Comparison of ENCODE assay signal across 8 mouse cellular contexts in the genomic region with DNA sequence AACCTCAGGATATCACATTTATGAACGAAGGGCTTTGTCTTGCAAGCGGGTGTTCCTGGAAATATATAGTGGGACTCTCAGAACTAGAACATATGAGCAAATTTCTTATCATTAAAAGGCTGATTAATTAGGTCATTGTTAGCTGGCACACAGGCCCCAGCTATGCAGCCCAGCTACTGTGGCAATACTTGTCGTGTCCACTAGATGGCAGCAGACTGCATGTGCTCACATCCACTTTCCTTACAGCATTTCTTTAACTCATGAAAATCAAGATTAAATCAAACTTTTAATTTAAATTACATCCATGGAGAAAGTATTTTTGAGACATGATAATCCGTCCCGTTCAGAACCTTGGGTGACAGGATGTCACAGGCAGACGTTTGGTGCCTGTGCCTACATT. TPM values are rescaled to one million over a fixed set of nuclear protein-coding genes. Genes with fewer than 3 reads are reported as not detected.
DNase-seq lines count a peak whose midpoint lies in the region; ATAC-seq and TF ChIP-seq lines count a peak whose summit lies in the region.

No protein-coding gene starts in this region.

- no peak overlapping the region for H3K4me2 ChIP-seq in limb, embryonic 14.5 days (replicated peaks; ENCODE audit: low read depth, low read length, severe bottlenecking)
- no peak overlapping the region for H3K4me2 ChIP-seq in neural tube, embryonic 11.5 days (ENCODE audit: low read depth)
- no peak overlapping the region for H3K4me2 ChIP-seq in stomach, embryonic 15.5 days

- peak; percentile 80 for DNase-seq in adipocyte (ENCODE audit: low spot score)
- DNase-seq in embryo, embryonic 10.5 days (ENCODE audit: low spot score): peak; percentile 84
- DNase-seq in kidney, adult 9 months: peak; percentile 77
- DNase-seq in limb, embryonic 14.5 days (ENCODE audit: low spot score): peak; percentile 75
- DNase-seq in neural tube, embryonic 11.5 days (ENCODE audit: low spot score): peak; percentile 68

- peak; percentile 75 for ATAC-seq in granulocyte monocyte progenitor cell, adult 5-6 weeks (replicated peaks; ENCODE audit: poor library complexity, severe bottlenecking)
- ATAC-seq in limb, embryonic 14.5 days (ENCODE audit: low FRiP score, low read depth): peak; percentile 68; the same call in 1 of the 2 replicates
- ATAC-seq in neural tube, embryonic 11.5 days (ENCODE audit: insufficient read depth, low FRiP score, low TSS enrichment): 0 out of 2 replicates have a peak, but pooled peaks have one; percentile 7
- ATAC-seq in stomach, embryonic 15.5 days (ENCODE audit: insufficient read depth, low FRiP score, low read depth): no peak

- no peaks in the 10 kb centered on the region for H3K79me3 ChIP-seq in C2C12 (ENCODE audit: low read depth)

- peak overlapping the region; percentile 67; the same call in 1 of the 2 replicates for H3K27ac ChIP-seq in limb, embryonic 14.5 days (replicated peaks; ENCODE audit: low read depth, low read length)
- no peak overlapping the region for H3K27ac ChIP-seq in neural tube, embryonic 11.5 days (ENCODE audit: low read depth, low read length)
- 0 out of 2 replicates have a peak overlapping the region, but pooled peaks have one; percentile 19 for H3K27ac ChIP-seq in stomach, embryonic 15.5 days

- H3K79me2 ChIP-seq in C2C12 (ENCODE audit: control insufficient read depth, insufficient read depth): no peaks in the 10 kb centered on the region

- H3K9ac ChIP-seq in limb, embryonic 14.5 days (ENCODE audit: low read depth, low read length, severe bottlenecking): no peak overlapping the region
- H3K9ac ChIP-seq in neural tube, embryonic 11.5 days (ENCODE audit: low read length): peak overlapping the region; percentile 2; the same call in 1 of the 2 replicates
- H3K9ac ChIP-seq in stomach, embryonic 15.5 days: no peak overlapping the region

- H3ac ChIP-seq in C2C12 (ENCODE audit: control insufficient read depth, insufficient read length, low read depth): no peak overlapping the region

- TF ChIP-seq POLR2A in limb, embryonic 14.5 days (IDR thresholded peaks at IDR 0.05; ENCODE audit: borderline replicate concordance, extremely low read depth, insufficient read depth, insufficient read length): no peak

- no peaks in the 10 kb centered on the region for H3K36me3 ChIP-seq in C2C12 (ENCODE audit: control insufficient read depth, insufficient read depth)
- H3K36me3 ChIP-seq in limb, embryonic 14.5 days (ENCODE audit: control insufficient read depth, insufficient read depth, low read length): peaks cover 19% of the 10 kb centered on the region
- no peaks in the 10 kb centered on the region for H3K36me3 ChIP-seq in neural tube, embryonic 11.5 days (ENCODE audit: control insufficient read depth, insufficient read depth, low read length)
- H3K36me3 ChIP-seq in stomach, embryonic 15.5 days: peaks cover 25% of the 10 kb centered on the region

- peak; percentile 25 for TF ChIP-seq CTCF in C2C12 (IDR thresholded peaks at IDR 0.05; ENCODE audit: control insufficient read depth, insufficient read depth, insufficient read length)

- no peaks in the 10 kb centered on the region for H3K9me3 ChIP-seq in limb, embryonic 14.5 days (ENCODE audit: control insufficient read depth, low read length)
- H3K9me3 ChIP-seq in neural tube, embryonic 11.5 days (ENCODE audit: control insufficient read depth, low read length): no peaks in the 10 kb centered on the region
- H3K9me3 ChIP-seq in stomach, embryonic 15.5 days: no peaks in the 10 kb centered on the region

- H3K4me1 ChIP-seq in limb, embryonic 14.5 days (ENCODE audit: control insufficient read depth, insufficient read depth, low read length): no peaks in the 10 kb centered on the region; the same call in 1 of the 2 replicates
- peaks cover 6% of the 10 kb centered on the region; the same call in 1 of the 2 replicates for H3K4me1 ChIP-seq in neural tube, embryonic 11.5 days (ENCODE audit: control insufficient read depth, insufficient read depth, low read length)
- H3K4me1 ChIP-seq in stomach, embryonic 15.5 days: no peaks in the 10 kb centered on the region

- no peaks in the 10 kb centered on the region for H3K27me3 ChIP-seq in C2C12 (ENCODE audit: control insufficient read depth, insufficient read depth, insufficient read length)
- H3K27me3 ChIP-seq in limb, embryonic 14.5 days (ENCODE audit: control insufficient read depth, insufficient read depth, low read length): no peaks in the 10 kb centered on the region
- H3K27me3 ChIP-seq in neural tube, embryonic 11.5 days (ENCODE audit: control insufficient read depth, insufficient read depth, low read length): no peaks in the 10 kb centered on the region
- H3K27me3 ChIP-seq in stomach, embryonic 15.5 days (replicated peaks): no peaks in the 10 kb centered on the region

- H3K4me3 ChIP-seq in C2C12 (ENCODE audit: insufficient read depth, poor library complexity, severe bottlenecking): no peak overlapping the region
- no peak overlapping the region for H3K4me3 ChIP-seq in limb, embryonic 14.5 days (replicated peaks; ENCODE audit: low read length)
- no peak overlapping the region for H3K4me3 ChIP-seq in neural tube, embryonic 11.5 days (ENCODE audit: low read depth, low read length)
- no peak overlapping the region for H3K4me3 ChIP-seq in stomach, embryonic 15.5 days (replicated peaks)

- 12% methylated on average over 6 of the region's 6 CpGs for WGBS in limb, embryonic 14.5 days
- WGBS in neural tube, embryonic 11.5 days: 10% methylated on average over 6 of the region's 6 CpGs
- 9% methylated on average over 6 of the region's 6 CpGs for WGBS in stomach, embryonic 15.5 days

TF ChIP-seq in C2C12, 6 proteins besides CTCF, POLR2A, EP300 and RAD21:
- TF ChIP-seq CEBPB (IDR thresholded peaks at IDR 0.05; ENCODE audit: low read depth) (no peak), MYOG (IDR thresholded peaks at IDR 0.05; ENCODE audit: control insufficient read depth, extremely low read depth, insufficient read length) (no peak), USF1 (IDR thresholded peaks at IDR 0.05; ENCODE audit: low read depth) (no peak), FOSL1 (IDR thresholded peaks at IDR 0.05; ENCODE audit: insufficient read depth, low read length, poor library complexity, severe bottlenecking) (no peak), MYOD1 (IDR thresholded peaks at IDR 0.05; ENCODE audit: control insufficient read depth, insufficient read length, low read depth) (no peak), MAX (IDR thresholded peaks at IDR 0.05) (no peak)

RNA-seq across cellular contexts. Expression of a gene that starts 24.6 kb away (rescaled TPM):
- polyA plus RNA-seq in C2C12 (2012; fragmentation: generic; extraction: Trizol): 13.3 TPM
- total RNA-seq in granulocyte monocyte progenitor cell, adult 5-6 weeks (2014; fragmentation: Nextera tagmentation): 103 and 113 TPM in 2 replicates
- total RNA-seq in granulocyte monocyte progenitor cell, adult 5-6 weeks (2017): 34.1 and 43.9 TPM in 2 replicates
- 23.4 and 27.9 TPM in 2 replicates for polyA plus RNA-seq in limb, embryonic 14.5 days (2012; rRNA removed)
- polyA plus RNA-seq in limb, embryonic 14.5 days (2014; fragmentation: Nextera tagmentation; extraction: Ambion mirVana): 66.3 and 66.7 TPM in 2 replicates
- polyA plus RNA-seq in neural tube, embryonic 11.5 days (2014; fragmentation: Nextera tagmentation; extraction: Ambion mirVana): 43.8 and 48.8 TPM in 2 replicates
- polyA plus RNA-seq in stomach, embryonic 15.5 days (2015; fragmentation: Nextera tagmentation; extraction: Ambion mirVana): 76.7 and 79.8 TPM in 2 replicates

RNA-seq across cellular contexts. Expression of a gene that starts 50.3 kb away (rescaled TPM):
- 12.9 TPM for polyA plus RNA-seq in C2C12 (2012; fragmentation: generic; extraction: Trizol)
- 31.3 and 37.1 TPM in 2 replicates for total RNA-seq in granulocyte monocyte progenitor cell, adult 5-6 weeks (2014; fragmentation: Nextera tagmentation)
- total RNA-seq in granulocyte monocyte progenitor cell, adult 5-6 weeks (2017): 26.2 and 33.5 TPM in 2 replicates
- polyA plus RNA-seq in limb, embryonic 14.5 days (2012; rRNA removed): 23.7 and 31.9 TPM in 2 replicates
- 26.5 and 26.6 TPM in 2 replicates for polyA plus RNA-seq in limb, embryonic 14.5 days (2014; fragmentation: Nextera tagmentation; extraction: Ambion mirVana)
- 25.7 and 28.5 TPM in 2 replicates for polyA plus RNA-seq in neural tube, embryonic 11.5 days (2014; fragmentation: Nextera tagmentation; extraction: Ambion mirVana)
- 26.5 and 30.6 TPM in 2 replicates for polyA plus RNA-seq in stomach, embryonic 15.5 days (2015; fragmentation: Nextera tagmentation; extraction: Ambion mirVana)

RNA-seq across cellular contexts. Expression of a gene that starts 50.6 kb away (rescaled TPM):
- 14.6 TPM for polyA plus RNA-seq in C2C12 (2012; fragmentation: generic; extraction: Trizol)
- 40.9 and 41.2 TPM in 2 replicates for total RNA-seq in granulocyte monocyte progenitor cell, adult 5-6 weeks (2014; fragmentation: Nextera tagmentation)
- 40.5 and 46.5 TPM in 2 replicates for total RNA-seq in granulocyte monocyte progenitor cell, adult 5-6 weeks (2017)
- 36.0 and 41.1 TPM in 2 replicates for polyA plus RNA-seq in limb, embryonic 14.5 days (2012; rRNA removed)
- 37.2 and 43.1 TPM in 2 replicates for polyA plus RNA-seq in limb, embryonic 14.5 days (2014; fragmentation: Nextera tagmentation; extraction: Ambion mirVana)
- 36.7 and 38.7 TPM in 2 replicates for polyA plus RNA-seq in neural tube, embryonic 11.5 days (2014; fragmentation: Nextera tagmentation; extraction: Ambion mirVana)
- 32.5 and 35.5 TPM in 2 replicates for polyA plus RNA-seq in stomach, embryonic 15.5 days (2015; fragmentation: Nextera tagmentation; extraction: Ambion mirVana)

RNA-seq across cellular contexts. Expression of a gene that starts 51.9 kb away (rescaled TPM):
- polyA plus RNA-seq in C2C12 (2012; fragmentation: generic; extraction: Trizol): 22.7 TPM
- total RNA-seq in granulocyte monocyte progenitor cell, adult 5-6 weeks (2014; fragmentation: Nextera tagmentation): 23.6 and 31.2 TPM in 2 replicates
- 24.4 and 25.5 TPM in 2 replicates for total RNA-seq in granulocyte monocyte progenitor cell, adult 5-6 weeks (2017)
- polyA plus RNA-seq in limb, embryonic 14.5 days (2012; rRNA removed): 18.8 and 22.0 TPM in 2 replicates
- 29.8 and 31.2 TPM in 2 replicates for polyA plus RNA-seq in limb, embryonic 14.5 days (2014; fragmentation: Nextera tagmentation; extraction: Ambion mirVana)
- polyA plus RNA-seq in neural tube, embryonic 11.5 days (2014; fragmentation: Nextera tagmentation; extraction: Ambion mirVana): 55.1 and 56.4 TPM in 2 replicates
- polyA plus RNA-seq in stomach, embryonic 15.5 days (2015; fragmentation: Nextera tagmentation; extraction: Ambion mirVana): 28.0 and 29.7 TPM in 2 replicates
